Mouse (Mus musculus): ENCODE results near the gene Nes. TPM values are rescaled to one million over a fixed set of nuclear protein-coding genes. Genes with fewer than 3 reads are reported as not detected.
A peak's percentile ranks its signal among the peaks of the same experiment; 100 is the strongest.

The Nes gene
- polyA plus RNA-seq, 1 experiment from 2014 or later, result 34.6 TPM

- Histone ChIP-seq H3K27me3 (peaks cover 9% of the 10 kb centered on the region), H3K4me3 (replicated peaks) (no peak overlapping the region), H3K9me3 (replicated peaks) (no peaks in the 10 kb centered on the region), H3K27ac (peak overlapping the region; percentile 33; the same call in 1 of the 2 replicates), H3K4me1 (peaks cover 57% of the 10 kb centered on the region), H3K4me2 (no peak overlapping the region), H3K36me3 (peaks cover 37% of the 10 kb centered on the region), H3K9ac (no peak overlapping the region)
- WGBS, result 19% methylated on average over 4 of the region's 4 CpGs
- ATAC-seq (replicated peaks; ENCODE audit: low FRiP score), result no peak
Measured at GRCm38 (mm10) chr3:87944838-87945600, 25.9 kb upstream of the Nes start.

- H3K4me1 ChIP-seq, result peaks cover 64% of the 10 kb centered on the region
- no peak for ATAC-seq (replicated peaks; ENCODE audit: low FRiP score)
- 38% methylated on average over 12 of the region's 12 CpGs for WGBS
- peaks cover 15% of the 10 kb centered on the region for H3K27me3 ChIP-seq
- peak overlapping the region; percentile 80; the same call in 1 of the 2 replicates for H3K27ac ChIP-seq
- H3K9me3 ChIP-seq (replicated peaks), result no peaks in the 10 kb centered on the region
- no peak overlapping the region for H3K4me2 ChIP-seq
- no peak overlapping the region for H3K9ac ChIP-seq
- no peak overlapping the region for H3K4me3 ChIP-seq (replicated peaks)
- H3K36me3 ChIP-seq, result peaks cover 27% of the 10 kb centered on the region
Measured at GRCm38 (mm10) chr3:87945781-87946540, 24.9 kb upstream of the Nes start.

GRCm38 (mm10) chr3:87946541-87946860 is 24.4 kb upstream of the Nes start:
- no peak for ATAC-seq (replicated peaks; ENCODE audit: low FRiP score)
- H3K27me3 ChIP-seq, result peaks cover 20% of the 10 kb centered on the region
- H3K9me3 ChIP-seq (replicated peaks), result no peaks in the 10 kb centered on the region
- H3K9ac ChIP-seq, result no peak overlapping the region
- no peak overlapping the region for H3K4me3 ChIP-seq (replicated peaks)
- H3K4me1 ChIP-seq, result peaks cover 68% of the 10 kb centered on the region
- peaks cover 22% of the 10 kb centered on the region for H3K36me3 ChIP-seq
- H3K27ac ChIP-seq, result peak overlapping the region; percentile 80
- peak overlapping the region; percentile 65; the same call in 1 of the 2 replicates for H3K4me2 ChIP-seq
- 58% methylated on average over 1 of the region's 1 CpGs for WGBS

GRCm38 (mm10) chr3:87947056-87947810 is 23.6 kb upstream of the Nes start:
- Histone ChIP-seq H3K9ac (peak overlapping the region; percentile 33), H3K36me3 (peaks cover 14% of the 10 kb centered on the region), H3K9me3 (replicated peaks) (no peaks in the 10 kb centered on the region), H3K27me3 (peaks cover 26% of the 10 kb centered on the region), H3K4me3 (replicated peaks) (peak overlapping the region; percentile 43), H3K4me1 (peaks cover 76% of the 10 kb centered on the region), H3K4me2 (peak overlapping the region; percentile 65), H3K27ac (peak overlapping the region; percentile 80)
- 2% methylated on average over 26 of the region's 26 CpGs for WGBS
- 0 out of 2 replicates have a peak, but pooled peaks have one; percentile 3 for ATAC-seq (replicated peaks; ENCODE audit: low FRiP score)

GRCm38 (mm10) chr3:87947811-87948199 is 23.1 kb upstream of the Nes start:
- H3K4me3 ChIP-seq (replicated peaks), result peak overlapping the region; percentile 43
- H3K9me3 ChIP-seq (replicated peaks), result no peaks in the 10 kb centered on the region
- WGBS, result 0% methylated on average over 17 of the region's 17 CpGs
- peaks cover 81% of the 10 kb centered on the region for H3K4me1 ChIP-seq
- peak overlapping the region; percentile 33 for H3K9ac ChIP-seq
- ATAC-seq (replicated peaks; ENCODE audit: low FRiP score), result 0 out of 2 replicates have a peak, but pooled peaks have one; percentile 5
- peaks cover 26% of the 10 kb centered on the region for H3K27me3 ChIP-seq
- peaks cover 9% of the 10 kb centered on the region for H3K36me3 ChIP-seq
- H3K27ac ChIP-seq, result peak overlapping the region; percentile 80
- H3K4me2 ChIP-seq, result peak overlapping the region; percentile 65

GRCm38 (mm10) chr3:87948378-87949265 is 22.3 kb upstream of the Nes start, which contains the start of gene Crabp2:
Gene Crabp2 (plus strand): TSS chr3:87948666.
- H3K36me3 ChIP-seq, result peaks cover 4% of the 10 kb centered on the region; the same call in 1 of the 2 replicates
- H3K9me3 ChIP-seq (replicated peaks), result no peaks in the 10 kb centered on the region
- ATAC-seq (replicated peaks; ENCODE audit: low FRiP score), result peak; percentile 27
- peak within 1 kb of the TSS; percentile 65 for H3K4me2 ChIP-seq
- 1% methylated on average over 35 of the region's 35 CpGs for WGBS
- peaks cover 26% of the 10 kb centered on the region for H3K27me3 ChIP-seq
- H3K4me3 ChIP-seq (replicated peaks), result peak within 1 kb of the TSS; percentile 43
- peak within 1 kb of the TSS; percentile 80 for H3K27ac ChIP-seq
- peak within 1 kb of the TSS; percentile 40 for H3K9ac ChIP-seq
- H3K4me1 ChIP-seq, result peaks cover 89% of the 10 kb centered on the region

- Histone ChIP-seq H3K9me3 (replicated peaks) (no peaks in the 10 kb centered on the region), H3K27ac (peak overlapping the region; percentile 60; the same call in 1 of the 2 replicates), H3K27me3 (peaks cover 26% of the 10 kb centered on the region), H3K36me3 (0 out of 2 replicates have a peak, but pooled peaks cover 3% of the 10 kb centered on the region), H3K9ac (peak overlapping the region; percentile 40; the same call in 1 of the 2 replicates), H3K4me1 (peaks cover 88% of the 10 kb centered on the region), H3K4me3 (replicated peaks) (peak overlapping the region; percentile 43), H3K4me2 (peak overlapping the region; percentile 65)
- WGBS, result 9% methylated on average over 16 of the region's 16 CpGs
- no peak for ATAC-seq (replicated peaks; ENCODE audit: low FRiP score)
Measured at GRCm38 (mm10) chr3:87949266-87949954, 21.5 kb upstream of the Nes start.

GRCm38 (mm10) chr3:87949955-87950515 is 20.8 kb upstream of the Nes start:
- H3K4me2 ChIP-seq, result peak overlapping the region; percentile 65
- H3K9me3 ChIP-seq (replicated peaks), result no peaks in the 10 kb centered on the region
- peak overlapping the region; percentile 43 for H3K4me3 ChIP-seq (replicated peaks)
- WGBS, result 12% methylated on average over 13 of the region's 13 CpGs
- ATAC-seq (replicated peaks; ENCODE audit: low FRiP score), result no peak
- H3K36me3 ChIP-seq, result 0 out of 2 replicates have a peak, but pooled peaks cover 3% of the 10 kb centered on the region
- H3K4me1 ChIP-seq, result peaks cover 82% of the 10 kb centered on the region
- H3K9ac ChIP-seq, result peak overlapping the region; percentile 21; the same call in 1 of the 2 replicates
- peaks cover 26% of the 10 kb centered on the region for H3K27me3 ChIP-seq
- peak overlapping the region; percentile 60; the same call in 1 of the 2 replicates for H3K27ac ChIP-seq

GRCm38 (mm10) chr3:87951946-87952345 is 18.9 kb upstream of the Nes start:
- 21% methylated on average over 12 of the region's 12 CpGs for WGBS
- peaks cover 63% of the 10 kb centered on the region for H3K4me1 ChIP-seq
- H3K36me3 ChIP-seq, result 0 out of 2 replicates have a peak, but pooled peaks cover 3% of the 10 kb centered on the region
- H3K4me2 ChIP-seq, result peak overlapping the region; percentile 52
- peak overlapping the region; percentile 78 for H3K27ac ChIP-seq
- H3K9me3 ChIP-seq (replicated peaks), result no peaks in the 10 kb centered on the region
- peaks cover 26% of the 10 kb centered on the region for H3K27me3 ChIP-seq
- peak overlapping the region; percentile 22 for H3K4me3 ChIP-seq (replicated peaks)
- peak overlapping the region; percentile 8; the same call in 1 of the 2 replicates for H3K9ac ChIP-seq
- ATAC-seq (replicated peaks; ENCODE audit: low FRiP score), result no peak

GRCm38 (mm10) chr3:87952440-87952839 is 18.4 kb upstream of the Nes start:
- Histone ChIP-seq H3K4me2 (peak overlapping the region; percentile 52), H3K4me1 (peaks cover 58% of the 10 kb centered on the region), H3K9me3 (replicated peaks) (no peaks in the 10 kb centered on the region), H3K9ac (peak overlapping the region; percentile 12; the same call in 1 of the 2 replicates), H3K27ac (peak overlapping the region; percentile 78), H3K4me3 (replicated peaks) (peak overlapping the region; percentile 22), H3K27me3 (peaks cover 26% of the 10 kb centered on the region), H3K36me3 (0 out of 2 replicates have a peak, but pooled peaks cover 3% of the 10 kb centered on the region)
- peak; percentile 72 for ATAC-seq (replicated peaks; ENCODE audit: low FRiP score)
- 15% methylated on average over 5 of the region's 5 CpGs for WGBS
